In genomic region chr13:23368583-23369420, GRCm38 (mm10) we compare ENCODE assay signal across 8 mouse cellular contexts. TPM values are rescaled to one million over a fixed set of nuclear protein-coding genes. Genes with fewer than 3 reads are reported as not detected.
DNase-seq lines count a peak whose midpoint lies in the region; ATAC-seq and TF ChIP-seq lines count a peak whose summit lies in the region.

Zfp322a (minus strand) TSS chr13:23369208.

- no peaks in the 10 kb centered on the region for H3K9me3 ChIP-seq in hindbrain, embryonic 10.5 days
- no peaks in the 10 kb centered on the region for H3K9me3 ChIP-seq in lung, postnatal 0 days (ENCODE audit: low read length)

- under 1% methylated on average over 55 of the region's 55 CpGs for WGBS in hindbrain, embryonic 10.5 days
- 1% methylated on average over 55 of the region's 55 CpGs for WGBS in lung, postnatal 0 days

- 0 out of 2 replicates have a peak, but pooled peaks have one; percentile 23 for TF ChIP-seq EP300 in lung, postnatal 0 days (IDR thresholded peaks at IDR 0.05)

- H3K36me3 ChIP-seq in hindbrain, embryonic 10.5 days = peaks cover 27% of the 10 kb centered on the region
- H3K36me3 ChIP-seq in lung, postnatal 0 days (ENCODE audit: insufficient read depth, low read length) = no peaks in the 10 kb centered on the region

- peak within 1 kb of the TSS; percentile 78 for H3K4me3 ChIP-seq in hindbrain, embryonic 10.5 days
- peak within 1 kb of the TSS; percentile 62 for H3K4me3 ChIP-seq in lung, postnatal 0 days (ENCODE audit: low read depth, low read length)

- peak within 1 kb of the TSS; percentile 68 for H3K4me2 ChIP-seq in lung, postnatal 0 days (replicated peaks; ENCODE audit: low read depth, low read length)

- no peaks in the 10 kb centered on the region for H3K27me3 ChIP-seq in hindbrain, embryonic 10.5 days (ENCODE audit: insufficient read depth, poor library complexity, severe bottlenecking)
- no peaks in the 10 kb centered on the region for H3K27me3 ChIP-seq in lung, postnatal 0 days (replicated peaks; ENCODE audit: insufficient read depth, low read length)

- peak; percentile 99 for ATAC-seq in frontal cortex, adult (ENCODE audit: low TSS enrichment)
- peak; percentile 100 for ATAC-seq in lung, postnatal 0 days

- H3K27ac ChIP-seq in hindbrain, embryonic 10.5 days = peak within 1 kb of the TSS; percentile 95
- H3K27ac ChIP-seq in lung, postnatal 0 days (ENCODE audit: low read length) = peak within 1 kb of the TSS; percentile 85

- DNase-seq in MN1 (ENCODE audit: low spot score) = peak; percentile 94
- peak; percentile 98 for DNase-seq in cerebellum, adult 9-10 months
- DNase-seq in hindbrain, embryonic 10.5 days (ENCODE audit: low spot score) = peak; percentile 98
- DNase-seq in layer of hippocampus, adult 9-11 months = peak; percentile 97
- peak; percentile 98 for DNase-seq in lung, postnatal 0 days (ENCODE audit: low spot score)
- DNase-seq in ovary, postnatal 14 days (ENCODE audit: low spot score) = peak; percentile 90
- DNase-seq in thymus, postnatal 14 days = peak; percentile 96

- no peak for TF ChIP-seq CTCF in lung, postnatal 0 days (IDR thresholded peaks at IDR 0.05)

- H3K9ac ChIP-seq in lung, postnatal 0 days (replicated peaks; ENCODE audit: low read depth) = peak within 1 kb of the TSS; percentile 54

- peaks cover 27% of the 10 kb centered on the region for H3K4me1 ChIP-seq in hindbrain, embryonic 10.5 days (replicated peaks)
- peaks cover 6% of the 10 kb centered on the region for H3K4me1 ChIP-seq in lung, postnatal 0 days (ENCODE audit: insufficient read depth, low read depth, low read length)

RNA-seq across cellular contexts. Expression of gene Zfp322a, which starts in this region (rescaled TPM):
- 42.3 and 54.0 TPM in 2 replicates for polyA plus RNA-seq in hindbrain, embryonic 10.5 days (2016; fragmentation: Nextera tagmentation; extraction: Ambion mirVana)
- polyA plus RNA-seq in lung, postnatal 0 days (2015; fragmentation: Nextera tagmentation; extraction: Ambion mirVana) = 27.1 and 30.9 TPM in 2 replicates

Comparison
In these comparisons a context has a peak if more than half of its experiments do, and no peak if none do; other contexts are left out.
1. Peak in every context shown above with its lines: DNase-seq, ATAC-seq, H3K4me3 ChIP-seq and H3K27ac ChIP-seq.